Mouse (Mus musculus) T-cell, adult 2 months (primary cell): ENCODE results near the gene Evi2.

ENCODE experiments used
- DNase-seq: peaks from one replicate; pipeline ENCODE4 v3.0.0; 2022; ENCODE audit warnings: low spot score

Gene Evi2

GRCm38 (mm10) chr11:79524310-79524575, 6.1 kb downstream of the Evi2 start:
- peak; percentile 39 for DNase-seq

GRCm38 (mm10) chr11:79523560-79524309, 6.7 kb downstream of the Evi2 start, which contains the start of gene Evi2b:
Evi2b (minus strand) TSS chr11:79523762.
- peak; percentile 53 for DNase-seq

- no peak for DNase-seq
Observed at GRCm38 (mm10) chr11:79522944-79523343, 7.4 kb downstream of the Evi2 start.

GRCm38 (mm10) chr11:79521930-79522329, 8.5 kb downstream of the Evi2 start:
- DNase-seq = peak; percentile 53

GRCm38 (mm10) chr11:79520772-79521171, 9.6 kb downstream of the Evi2 start:
- no peak for DNase-seq

- peak; percentile 74 for DNase-seq
Observed at GRCm38 (mm10) chr11:79519878-79520291, 10.5 kb downstream of the Evi2 start.

- no peak for DNase-seq
Observed at GRCm38 (mm10) chr11:79519299-79519698, 11.1 kb downstream of the Evi2 start.

GRCm38 (mm10) chr11:79515798-79516197, 14.6 kb downstream of the Evi2 start:
- DNase-seq = no peak

GRCm38 (mm10) chr11:79515331-79515730, 15.1 kb downstream of the Evi2 start:
- no peak for DNase-seq

GRCm38 (mm10) chr11:79511970-79512369, 18.4 kb downstream of the Evi2 start:
- DNase-seq = no peak

GRCm38 (mm10) chr11:79504506-79504905, 25.9 kb downstream of the Evi2 start:
- DNase-seq = no peak

- DNase-seq = no peak
Observed at GRCm38 (mm10) chr11:79503845-79504244, 26.5 kb downstream of the Evi2 start, which contains the start of gene Omg. Omg (minus strand) TSS chr11:79504084.

GRCm38 (mm10) chr11:79502917-79503316, 27.5 kb downstream of the Evi2 start:
- no peak for DNase-seq

- no peak for DNase-seq
Observed at GRCm38 (mm10) chr11:79494976-79495800, 35.2 kb downstream of the Evi2 start.

- DNase-seq = no peak
Observed at GRCm38 (mm10) chr11:79484721-79485120, 45.7 kb downstream of the Evi2 start.

- DNase-seq = no peak
Observed at GRCm38 (mm10) chr11:79483876-79484528, 46.4 kb downstream of the Evi2 start.

- no peak for DNase-seq
Observed at GRCm38 (mm10) chr11:79483392-79483791, 47.0 kb downstream of the Evi2 start.

GRCm38 (mm10) chr11:79468097-79468496, 62.3 kb downstream of the Evi2 start:
- DNase-seq = no peak
